Mouse (Mus musculus) intestine, embryonic 14.5 days (tissue): ENCODE results near the gene Sash1. TPM values are rescaled to one million over a fixed set of nuclear protein-coding genes. Genes with fewer than 3 reads are reported as not detected.

Source experiments
- ATAC-seq: fragments of 200-750 bp; cut with Nextera tagmentation; replicated peaks from 2 replicates; pipeline ENCODE4 v1.8.0; 2017; ENCODE audit warnings: low read depth, moderate number of reproducible peaks, moderate TSS enrichment, moderate library complexity; ENCODE audit not compliant: low FRiP score, low TSS enrichment
- DNase-seq: peaks from one replicate; pipeline ENCODE4 v3.0.0-alpha.2; 2018; ENCODE audit warnings: low spot score
- H3K27ac ChIP-seq: fragments of 300-500 bp; sonication (generic); 2 replicates; pipeline ENCODE4 v1.5.1; 2014; ENCODE audit warnings: low read depth, mild to moderate bottlenecking, control low read depth
- H3K27me3 ChIP-seq: fragments of 300-500 bp; sonication (generic); replicated peaks from 2 replicates; pipeline ENCODE4 v1.6.1; 2014; ENCODE audit warnings: low read length, control low read depth; ENCODE audit not compliant: control insufficient read depth, insufficient read depth
- H3K36me3 ChIP-seq: fragments of 300-500 bp; sonication (generic); 2 replicates; pipeline ENCODE4 v1.6.1; 2014; ENCODE audit warnings: low read length, control low read depth; ENCODE audit not compliant: control insufficient read depth, insufficient read depth
- H3K4me1 ChIP-seq: fragments of 300-500 bp; sonication (generic); replicated peaks from 2 replicates; pipeline ENCODE4 v1.6.1; 2014; ENCODE audit warnings: low read length, control low read depth, mixed read lengths; ENCODE audit not compliant: control insufficient read depth, insufficient read depth
- H3K4me2 ChIP-seq: fragments of 300-500 bp; sonication (generic); 2 replicates; pipeline ENCODE4 v1.6.1; 2014; ENCODE audit warnings: low read length
- H3K4me3 ChIP-seq: fragments of 300-500 bp; sonication (generic); 2 replicates; pipeline ENCODE4 v1.5.1; 2014; ENCODE audit warnings: low read depth, low read length, control low read depth, mixed read lengths
- H3K9ac ChIP-seq: fragments of 300-500 bp; sonication (generic); 2 replicates; pipeline ENCODE4 v1.6.1; 2014; ENCODE audit warnings: mild to moderate bottlenecking, low read length
- H3K9me3 ChIP-seq: fragments of 300-500 bp; sonication (generic); 2 replicates; pipeline ENCODE4 v1.6.1; 2016; ENCODE audit warnings: low read length, control low read depth; ENCODE audit not compliant: control insufficient read depth
- WGBS: fragments of 180-500 bp; shearing (Covaris S2); extraction: QIAGEN DNeasy Blood & Tissue Kit; methylation state at CpG from one replicate; pipeline ENCODE4 v1.1.7; 2014; 5-methylcytosine and 5-hydroxymethylcytosine counted together
- polyA plus RNA-seq: library from polyadenylated mRNA; unstranded; fragments of >200 nt; fragmentation: Nextera tagmentation; extraction: Ambion mirVana; gene quantifications from 2 replicates; pipeline ENCODE4 v1.2.1, GENCODE M21; 2014

Gene Sash1
- polyA plus RNA-seq, 1 experiment from 2014 or later = 6.9 TPM

GRCm38 (mm10) chr10:8742872-8743271 lies 143.0 kb downstream of the Sash1 start:
- ATAC-seq = 0 out of 2 replicates have a peak, but pooled peaks have one; percentile 58
- Histone ChIP-seq H3K27me3 (no peaks in the 10 kb centered on the region), H3K27ac (no peak overlapping the region), H3K4me1 (no peaks in the 10 kb centered on the region), H3K36me3 (peaks cover 79% of the 10 kb centered on the region), H3K9ac (no peak overlapping the region), H3K9me3 (no peaks in the 10 kb centered on the region), H3K4me3 (no peak overlapping the region), H3K4me2 (no peak overlapping the region)
- 45% methylated on average over 2 of the region's 2 CpGs for WGBS
- DNase-seq = peak; percentile 78

- no peak for ATAC-seq
- DNase-seq = no peak
- H3K27me3 ChIP-seq = no peaks in the 10 kb centered on the region
- peaks cover 83% of the 10 kb centered on the region for H3K36me3 ChIP-seq
- no peak overlapping the region for H3K27ac ChIP-seq
- H3K4me2 ChIP-seq = no peak overlapping the region
- no peak overlapping the region for H3K4me3 ChIP-seq
- H3K4me1 ChIP-seq = no peaks in the 10 kb centered on the region
- 83% methylated on average over 9 of the region's 9 CpGs for WGBS
- no peaks in the 10 kb centered on the region for H3K9me3 ChIP-seq
- H3K9ac ChIP-seq = no peak overlapping the region
These were observed 144.4 kb downstream of the Sash1 start for GRCm38 (mm10) chr10:8741505-8741904.

GRCm38 (mm10) chr10:8740797-8741196 lies 145.1 kb downstream of the Sash1 start:
- H3K27me3 ChIP-seq = no peaks in the 10 kb centered on the region
- no peak overlapping the region for H3K27ac ChIP-seq
- no peak overlapping the region for H3K4me2 ChIP-seq
- no peaks in the 10 kb centered on the region for H3K4me1 ChIP-seq
- DNase-seq (no peak), ATAC-seq (no peak)
- H3K9me3 ChIP-seq = no peaks in the 10 kb centered on the region
- WGBS = 84% methylated on average over 5 of the region's 5 CpGs
- no peak overlapping the region for H3K4me3 ChIP-seq
- peaks cover 80% of the 10 kb centered on the region for H3K36me3 ChIP-seq
- no peak overlapping the region for H3K9ac ChIP-seq

GRCm38 (mm10) chr10:8729387-8730337 lies 156.2 kb downstream of the Sash1 start:
- Histone ChIP-seq H3K36me3 (peaks cover 95% of the 10 kb centered on the region), H3K9me3 (no peaks in the 10 kb centered on the region), H3K27ac (no peak overlapping the region), H3K4me3 (no peak overlapping the region), H3K4me1 (no peaks in the 10 kb centered on the region), H3K4me2 (no peak overlapping the region), H3K9ac (no peak overlapping the region), H3K27me3 (no peaks in the 10 kb centered on the region)
- no peak for DNase-seq
- no peak for ATAC-seq
- WGBS = 94% methylated on average over 33 of the region's 34 CpGs

- no peaks in the 10 kb centered on the region for H3K4me1 ChIP-seq
- H3K27me3 ChIP-seq = no peaks in the 10 kb centered on the region
- no peak overlapping the region for H3K4me3 ChIP-seq
- H3K9me3 ChIP-seq = no peaks in the 10 kb centered on the region
- ATAC-seq (no peak), DNase-seq (no peak)
- H3K9ac ChIP-seq = no peak overlapping the region
- H3K36me3 ChIP-seq = peaks cover 17% of the 10 kb centered on the region; the same call in 1 of the 2 replicates
- no peak overlapping the region for H3K4me2 ChIP-seq
- 73% methylated on average over 13 of the region's 13 CpGs for WGBS
- no peak overlapping the region for H3K27ac ChIP-seq
These were observed 166.5 kb downstream of the Sash1 start for GRCm38 (mm10) chr10:8719345-8719744.

- Histone ChIP-seq H3K27ac (no peak overlapping the region), H3K4me1 (no peaks in the 10 kb centered on the region), H3K27me3 (no peaks in the 10 kb centered on the region), H3K9me3 (no peaks in the 10 kb centered on the region), H3K9ac (no peak overlapping the region), H3K36me3 (peaks cover 17% of the 10 kb centered on the region; the same call in 1 of the 2 replicates), H3K4me3 (no peak overlapping the region), H3K4me2 (no peak overlapping the region)
- 87% methylated on average over 7 of the region's 7 CpGs for WGBS
- ATAC-seq (no peak), DNase-seq (no peak)
These were observed 167.0 kb downstream of the Sash1 start for GRCm38 (mm10) chr10:8718831-8719230.

GRCm38 (mm10) chr10:8717171-8717570 lies 168.7 kb downstream of the Sash1 start:
- DNase-seq = no peak
- Histone ChIP-seq H3K4me2 (no peak overlapping the region), H3K4me1 (no peaks in the 10 kb centered on the region), H3K4me3 (no peak overlapping the region), H3K27me3 (no peaks in the 10 kb centered on the region), H3K27ac (no peak overlapping the region), H3K9me3 (no peaks in the 10 kb centered on the region), H3K9ac (no peak overlapping the region), H3K36me3 (peaks cover 9% of the 10 kb centered on the region; the same call in 1 of the 2 replicates)
- no peak for ATAC-seq
- WGBS = 83% methylated on average over 5 of the region's 5 CpGs

- no peaks in the 10 kb centered on the region for H3K4me1 ChIP-seq
- H3K4me2 ChIP-seq = no peak overlapping the region
- no peaks in the 10 kb centered on the region for H3K9me3 ChIP-seq
- no peak overlapping the region for H3K9ac ChIP-seq
- WGBS = 17% methylated on average over 12 of the region's 12 CpGs
- peak; percentile 90 for DNase-seq
- no peak overlapping the region for H3K27ac ChIP-seq
- no peak for ATAC-seq
- peaks cover 3% of the 10 kb centered on the region; the same call in 1 of the 2 replicates for H3K36me3 ChIP-seq
- no peak overlapping the region for H3K4me3 ChIP-seq
- H3K27me3 ChIP-seq = no peaks in the 10 kb centered on the region
These were observed 170.1 kb downstream of the Sash1 start for GRCm38 (mm10) chr10:8715679-8716284.
